Mouse (Mus musculus): ENCODE results near the gene Hist1h3f.

DNA sequence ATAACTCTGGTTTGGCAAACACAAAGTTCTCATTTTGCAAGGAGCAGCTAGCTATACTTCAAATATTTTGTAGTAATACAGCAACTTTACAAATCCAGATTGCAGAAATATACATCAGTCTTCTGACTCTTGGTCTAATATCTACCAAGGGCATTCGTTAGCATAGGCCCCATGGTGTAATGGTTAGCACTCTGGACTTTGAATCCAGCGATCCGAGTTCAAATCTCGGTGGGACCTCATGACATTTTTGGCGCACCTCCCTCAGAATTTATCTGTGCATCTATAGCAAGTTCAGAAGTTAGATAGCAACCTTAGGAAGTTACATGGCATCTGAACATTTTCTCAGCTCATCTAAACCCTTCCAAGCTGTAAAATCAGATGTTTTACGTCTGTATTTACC is 25.0 kb upstream of the Hist1h3f start:
- TF ChIP-seq CTCF (IDR thresholded peaks at IDR 0.05; ENCODE audit: insufficient read depth, low read length) (no peak), POLR2A (IDR thresholded peaks at IDR 0.05; ENCODE audit: borderline replicate concordance, extremely low read depth, low read depth, low read length) (no peak)
